Mouse (Mus musculus): ENCODE measurements around the gene Cep162. TPM values are rescaled to one million over a fixed set of nuclear protein-coding genes. Genes with fewer than 3 reads are reported as not detected.

Cep162 gene
- total RNA-seq, 2 experiments from 2014 or later = 2.5 to 3.5 TPM

DNA sequence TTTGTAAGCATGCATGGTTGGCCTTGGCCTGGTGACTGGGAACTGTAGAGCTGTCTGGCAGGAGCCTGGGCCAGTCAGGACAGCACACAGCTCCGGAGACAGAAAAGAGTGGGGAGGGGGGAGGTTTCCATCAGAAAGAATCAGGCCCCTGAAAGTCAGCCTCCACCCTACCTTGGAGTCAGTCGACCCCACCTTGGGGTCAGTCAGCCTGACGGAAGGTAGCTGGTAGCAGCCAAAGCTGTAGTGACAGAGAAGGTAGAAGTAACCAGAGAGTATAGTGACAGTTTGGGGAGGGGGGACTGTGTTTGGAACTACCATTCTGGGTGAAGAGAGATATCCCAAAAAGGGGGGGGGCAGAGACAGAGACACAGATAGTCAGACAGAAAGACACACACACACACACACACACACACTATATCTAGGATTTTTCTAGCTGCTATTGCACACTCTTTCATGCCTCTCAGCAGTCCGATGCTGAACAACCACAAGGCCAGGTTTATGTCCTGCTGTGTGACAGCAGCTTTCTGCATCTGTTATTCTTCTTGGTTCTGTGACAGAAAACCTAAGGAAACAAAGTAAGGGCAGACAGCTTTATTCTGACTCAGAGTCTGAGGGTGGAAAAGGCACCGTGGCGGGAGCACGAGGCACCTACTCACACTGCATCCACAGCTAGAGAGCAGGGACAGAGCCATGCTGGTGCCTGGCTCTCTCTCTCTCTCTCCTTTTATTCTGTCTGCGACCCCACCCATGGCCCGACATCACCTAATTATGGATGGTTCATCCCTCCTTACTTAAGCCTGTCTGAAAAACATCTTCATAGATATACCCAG, 88.1 kb downstream of the Cep162 start:
- intact Hi-C loops (cut with DNase I) = no loop called here
- DNase-seq = no peak

DNA sequence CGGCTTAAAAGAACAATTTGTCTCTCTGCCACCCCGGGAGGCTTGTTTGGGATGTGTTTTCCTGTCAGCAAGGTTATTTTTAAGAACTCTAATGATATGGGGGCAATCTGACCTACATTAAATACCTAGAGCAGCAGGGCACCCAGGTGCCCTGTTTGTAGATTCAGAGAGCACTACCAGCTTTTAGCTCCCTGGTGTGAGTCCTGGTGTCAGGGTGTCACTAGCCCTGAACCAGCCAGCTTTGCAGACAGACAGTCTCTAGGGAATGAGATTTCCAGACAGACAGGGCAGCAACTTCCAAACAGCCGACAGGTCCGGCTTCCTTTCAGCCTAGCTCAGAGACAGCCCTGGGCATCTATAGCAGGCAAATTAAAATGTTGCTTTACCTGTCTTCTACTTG, 92.8 kb downstream of the Cep162 start:
- DNase-seq = no peak
- intact Hi-C loops (cut with DNase I) = no loop called here

DNA sequence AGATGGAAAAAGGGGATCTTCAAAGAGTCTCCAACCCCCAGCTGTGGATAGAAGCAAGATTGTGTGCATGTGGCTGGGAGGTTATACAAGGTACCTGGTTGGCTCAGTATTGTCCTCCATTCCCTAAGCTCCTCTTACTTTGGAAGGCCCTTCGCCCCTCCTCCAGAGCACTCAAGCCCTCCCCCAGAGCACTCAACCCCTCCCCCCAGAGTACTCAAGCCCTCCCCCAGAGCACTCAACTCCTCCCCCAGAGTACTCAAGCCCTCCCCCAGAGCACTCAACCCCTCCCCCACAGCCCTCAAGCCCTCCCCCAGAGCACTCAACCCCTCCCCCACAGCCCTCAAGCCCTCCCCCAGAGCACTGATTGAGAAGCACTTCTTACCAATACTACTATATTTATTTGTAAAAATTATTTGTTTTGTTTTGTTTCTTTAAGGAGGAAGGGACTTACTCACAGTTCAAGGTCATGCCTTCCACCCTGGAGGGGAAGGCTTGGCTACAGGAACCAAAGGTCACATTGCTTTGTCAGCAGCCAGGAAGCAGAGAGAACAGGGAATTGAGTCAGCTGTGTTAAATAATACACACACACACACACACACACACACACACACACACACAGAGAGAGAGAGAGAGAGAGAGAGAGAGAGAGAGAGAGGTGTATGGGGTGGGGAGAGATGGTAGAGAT, 102.6 kb downstream of the Cep162 start:
- DNase-seq = no peak
- intact Hi-C loops (cut with DNase I) = no loop called here

DNA sequence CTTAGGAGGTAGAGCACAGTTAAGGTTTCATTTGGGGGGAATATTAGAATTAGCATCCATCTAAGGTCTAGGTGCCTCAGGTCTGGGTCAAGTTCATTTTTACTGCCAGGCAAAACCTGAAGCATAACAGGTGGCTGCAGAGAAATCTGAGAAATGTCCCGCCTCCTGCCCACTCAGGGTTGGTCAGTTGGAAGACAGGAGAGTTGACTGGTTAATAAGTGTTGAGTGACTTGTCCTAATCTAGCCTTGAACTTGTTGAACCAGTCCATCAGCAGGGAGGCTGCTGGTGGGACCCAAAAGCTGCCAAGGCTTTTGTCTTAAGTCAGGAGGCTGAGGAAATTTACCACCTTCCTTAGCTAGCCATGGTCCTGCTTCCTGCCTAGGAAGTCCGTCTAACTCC, 107.4 kb downstream of the Cep162 start:
- intact Hi-C loops (cut with DNase I) = no loop called here
- DNase-seq = no peak

DNA sequence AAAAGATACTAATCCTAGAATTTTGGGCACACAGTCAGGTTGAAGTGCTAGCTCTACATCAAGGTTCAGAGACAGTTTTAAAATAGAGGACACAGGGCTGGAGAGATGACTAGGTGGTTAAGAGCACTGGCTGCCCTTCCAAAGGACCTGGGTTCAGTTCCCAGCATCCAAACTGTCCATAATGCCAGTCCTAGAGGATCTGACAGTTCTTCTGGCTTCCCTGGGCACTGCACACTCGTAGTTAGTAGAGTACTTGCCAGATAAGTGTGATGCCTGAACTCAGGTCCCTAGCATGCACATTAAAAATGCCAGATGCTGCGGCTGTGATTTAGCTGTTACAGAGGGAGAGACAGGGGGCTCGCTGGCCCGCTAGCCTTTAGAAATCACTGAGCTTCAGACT, 108.9 kb downstream of the Cep162 start:
- intact Hi-C loops (cut with DNase I) = no loop called here
- DNase-seq = no peak

DNA sequence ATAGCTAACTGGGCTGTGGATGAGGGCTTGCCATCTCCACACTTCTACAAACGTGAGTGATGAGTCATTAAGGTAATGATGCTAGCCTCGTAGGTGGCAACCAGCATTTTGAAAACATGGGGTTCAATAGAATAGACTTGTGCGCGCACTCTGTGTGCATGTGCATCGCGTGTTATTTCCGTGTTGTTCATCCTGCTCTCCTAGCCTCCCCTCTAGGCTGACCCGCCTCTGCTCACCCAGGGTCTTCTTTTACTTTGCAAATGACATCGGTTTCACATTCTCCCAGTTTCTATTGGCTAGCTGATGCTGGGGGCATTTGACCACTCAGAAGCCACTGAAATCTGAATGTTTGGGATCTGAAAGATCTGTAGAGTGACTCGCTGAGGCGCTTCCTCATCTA, 109.7 kb downstream of the Cep162 start:
- intact Hi-C loops (cut with DNase I) = no loop called here
- DNase-seq = no peak

DNA sequence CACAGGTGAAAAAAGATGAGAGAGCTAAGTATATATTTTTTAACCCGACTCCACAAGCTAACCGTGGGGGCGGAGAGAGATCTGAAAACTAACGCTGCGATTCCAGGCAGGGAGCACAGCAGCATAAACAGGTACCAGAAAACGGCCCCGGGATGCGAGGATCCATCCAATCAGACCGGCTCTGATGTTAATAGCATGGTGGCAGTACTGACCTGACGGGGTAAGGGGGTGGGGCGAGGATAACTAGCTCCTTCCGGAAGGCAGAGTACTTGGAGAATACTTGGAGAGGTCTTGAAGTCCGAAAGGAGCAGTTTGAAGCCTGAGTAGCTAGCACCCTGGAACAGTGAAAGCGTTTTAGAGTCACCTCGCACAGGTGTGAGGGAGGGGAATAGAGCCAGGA, 110.2 kb downstream of the Cep162 start:
- DNase-seq = no peak
- intact Hi-C loops (cut with DNase I) = no loop called here

DNA sequence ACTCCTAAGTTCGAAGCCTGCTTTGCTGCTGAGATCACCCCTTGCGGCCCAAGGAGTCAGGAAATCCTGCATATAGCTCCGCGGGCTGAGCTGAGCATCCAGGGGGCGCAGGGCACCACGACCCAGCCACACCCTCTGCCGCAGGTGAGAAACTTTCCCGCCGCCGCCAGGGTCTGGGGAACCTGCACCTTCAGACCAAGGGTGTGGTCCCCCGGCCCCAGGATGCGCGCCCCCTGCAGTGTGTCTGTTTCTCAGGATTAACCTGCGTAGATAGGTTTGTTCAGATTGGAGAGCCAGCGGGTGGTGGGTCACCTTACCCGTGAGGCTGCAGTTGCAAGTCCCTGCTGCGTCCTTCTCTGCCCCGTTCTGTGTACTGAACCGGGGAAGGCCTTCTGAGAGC, 110.8 kb downstream of the Cep162 start:
- intact Hi-C loops (cut with DNase I) = no loop called here
- DNase-seq = peak in 1 of 2 experiments; percentile 3

DNA sequence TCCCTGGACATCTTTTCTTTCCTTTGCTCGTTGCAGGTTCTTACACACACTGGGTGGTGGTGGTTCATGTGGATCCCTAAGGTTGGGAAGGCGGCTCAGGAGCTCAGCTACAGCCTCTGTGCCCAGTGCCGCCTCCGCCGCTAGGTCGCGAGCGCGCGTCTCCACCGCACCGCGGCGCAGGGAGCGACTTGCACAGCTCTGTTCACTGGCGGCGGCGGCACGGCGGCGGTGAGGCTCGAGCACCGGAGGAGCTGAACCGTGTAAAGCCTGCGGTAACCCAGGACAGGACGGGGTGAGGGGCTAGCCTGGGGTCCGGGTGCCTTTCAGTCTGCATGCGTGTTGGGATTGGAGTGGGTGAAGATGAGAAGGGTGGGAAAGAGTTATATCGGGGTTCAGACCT, 111.2 kb downstream of the Cep162 start, which contains the start of gene Mrap2:
Gene Mrap2 (plus strand): TSS at position 201 of the 400 bp plus-strand sequence.
- DNase-seq = peak; percentile 11 to 43

DNA sequence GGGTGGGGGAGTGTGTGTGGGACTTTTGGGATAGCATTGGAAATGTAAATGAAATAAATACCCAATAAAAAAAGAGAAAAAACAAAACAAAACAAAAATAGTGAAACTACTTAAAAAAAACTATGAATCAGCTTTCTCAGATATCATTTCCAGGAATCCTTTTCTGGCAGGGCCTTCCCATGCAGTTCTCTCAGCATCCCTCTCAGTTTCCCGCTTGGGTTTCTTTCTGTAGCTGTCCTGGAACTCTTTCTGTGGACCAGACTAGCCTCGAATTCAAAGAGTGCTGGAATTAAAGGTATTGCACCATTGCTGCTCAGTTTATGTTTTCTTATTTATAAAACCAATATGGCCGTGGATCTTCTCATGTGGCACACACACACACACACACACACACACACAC, 112.3 kb downstream of the Cep162 start:
- intact Hi-C loops (cut with DNase I) = no loop called here
- DNase-seq = no peak

More for the DNA sequence above, 111.2 kb downstream of the Cep162 start, which contains the start of gene Mrap2:
- intact Hi-C loops (cut with DNase I) = no loop called here

Other genes starting within 250 kb of the Cep162 start
- not detected for gene Ripply2, start 240.0 kb downstream of the Cep162 start, total RNA-seq (2021)
- 10 to 100 TPM; 27.7 to 31.4 TPM for gene Cyb5r4, start 233.5 kb downstream of the Cep162 start, total RNA-seq (2021)
- gene Mrap2, start 111.2 kb downstream of the Cep162 start, total RNA-seq (2021) = 1 to 10 TPM; 3.1 to 3.9 TPM